In genomic region chr14:34312339-34313048, GRCm38 (mm10) we compare ENCODE assay signal across 1 mouse cellular context.
TF ChIP-seq lines count a peak whose summit lies in the region.

No protein-coding gene starts in this region.

TF ChIP-seq in CH12.LX, 34 proteins besides CTCF, POLR2A, EP300 and RAD21 (continued from another document):
- no peak for TF ChIP-seq PAX5 (IDR thresholded peaks at IDR 0.05; ENCODE audit: low read length)
- no peak for TF ChIP-seq KAT2A (IDR thresholded peaks at IDR 0.05; ENCODE audit: insufficient replicate concordance, low read length)
- no peak for TF ChIP-seq MAFK (IDR thresholded peaks at IDR 0.05; ENCODE audit: insufficient replicate concordance, low read length)
TF ChIP-seq in CH12.LX: peak in this region for 0.
